Mouse (Mus musculus) MEL (cell line): ENCODE data around the gene Mogat2.

Source experiments
- CHD2 ChIP-seq: IDR thresholded peaks from 2 replicates; pipeline ENCODE4 v1.6.1; 2011; ENCODE audit warnings: low read length, improper control_type of control experiment
- CTCF ChIP-seq, 3 experiments: IDR thresholded peaks in 2 of 3; conservative IDR thresholded peaks in 1 of 3; 2 replicates each; pipeline ENCODE4 v1.5.1; 2011 to 2012; ENCODE audit warnings: low read length in 3 of 3, low read depth in 2 of 3, mild to moderate bottlenecking in 2 of 3, improper control_type of control experiment in 1 of 3, inconsistent platforms in 1 of 3, mixed read lengths in 1 of 3, moderate library complexity in 1 of 3; ENCODE audit not compliant: control insufficient read depth in 1 of 3, insufficient read depth in 1 of 3, poor library complexity in 1 of 3, severe bottlenecking in 1 of 3
- ELF1 ChIP-seq: IDR thresholded peaks from 2 replicates; pipeline ENCODE4 v1.6.1; 2014; ENCODE audit warnings: low read depth, mild to moderate bottlenecking, inconsistent platforms, low read length, improper control_type of control experiment, moderate library complexity
- GATA1 ChIP-seq: IDR thresholded peaks from 2 replicates; pipeline ENCODE4 v1.6.1; 2011; ENCODE audit warnings: low read depth, low read length, improper control_type of control experiment
- HCFC1 ChIP-seq: IDR thresholded peaks from 2 replicates; pipeline ENCODE4 v1.6.1; 2012; ENCODE audit warnings: low read depth, mild to moderate bottlenecking, inconsistent platforms, low read length, improper control_type of control experiment, moderate library complexity
- JUND ChIP-seq: IDR thresholded peaks from 2 replicates; pipeline ENCODE4 v1.6.1; 2011; ENCODE audit warnings: low read depth, mild to moderate bottlenecking, improper control_type of control experiment, low read length
- MXI1 ChIP-seq: IDR thresholded peaks from 2 replicates; pipeline ENCODE4 v1.6.1; 2011; ENCODE audit warnings: mild to moderate bottlenecking, low read depth, low read length, improper control_type of control experiment
- MYB ChIP-seq: IDR thresholded peaks from 2 replicates; pipeline ENCODE4 v1.6.1; 2011; ENCODE audit warnings: mild to moderate bottlenecking, low read depth, low read length, improper control_type of control experiment
- NRF1 ChIP-seq: IDR thresholded peaks from 2 replicates; pipeline ENCODE4 v1.6.1; 2014; ENCODE audit warnings: low read depth, mild to moderate bottlenecking, inconsistent platforms, low read length, improper control_type of control experiment, moderate library complexity; ENCODE audit not compliant: poor library complexity, insufficient read depth, severe bottlenecking
- POLR2A ChIP-seq, 2 experiments: IDR thresholded peaks; 2 replicates each; pipeline ENCODE4 v1.6.1; 2011 to 2012; ENCODE audit warnings: low read length in 2 of 2, mild to moderate bottlenecking in 2 of 2, control low read depth in 1 of 2, improper control_type of control experiment in 1 of 2, low read depth in 1 of 2, moderate library complexity in 1 of 2; ENCODE audit not compliant: control insufficient read depth in 1 of 2, insufficient read depth in 1 of 2, poor library complexity in 1 of 2
- POLR2AphosphoS5 ChIP-seq: IDR thresholded peaks from 2 replicates; pipeline ENCODE4 v1.6.1; 2012; ENCODE audit warnings: low read depth, borderline replicate concordance, mild to moderate bottlenecking, inconsistent platforms, low read length, moderate library complexity, mixed read lengths

GRCm38 (mm10) chr7:99229411-99229810 lies 9.0 kb downstream of the Mogat2 start:
- TF ChIP-seq POLR2AphosphoS5 = no peak
- TF ChIP-seq MXI1 = no peak
- TF ChIP-seq CHD2 = no peak
- TF ChIP-seq JUND = no peak
- no peak for TF ChIP-seq NRF1
- TF ChIP-seq POLR2A (IDR thresholded peaks at IDR 0.05; ENCODE audit: control insufficient read depth in 1 of 2, insufficient read depth in 1 of 2, low read depth in 1 of 2, low read length in 2 of 2, poor library complexity in 1 of 2) = no peak
- TF ChIP-seq ELF1 = no peak
- TF ChIP-seq HCFC1 = no peak
- peak; percentile 34 to 52 (median 37) for TF ChIP-seq CTCF (IDR thresholded peaks at IDR 0.05 in 2 of 3, conservative IDR thresholded peaks at IDR 0.05 in 1 of 3; ENCODE audit: control insufficient read depth in 1 of 3, insufficient read depth in 1 of 3, low read depth in 2 of 3, low read length in 3 of 3, poor library complexity in 1 of 3, severe bottlenecking in 1 of 3)
- no peak for TF ChIP-seq MYB
- no peak for TF ChIP-seq GATA1
